Mouse (Mus musculus) liver (tissue): Measurements from ENCODE around the gene G430095P16Rik.

Experiments used
- DNase-seq: peaks from one replicate; pipeline ENCODE4 v3.0.0-alpha.2; 2020; ENCODE audit warnings: mixed read lengths

Gene G430095P16Rik

GRCm38 (mm10) chr8:84703466-84704249 is 19.1 kb upstream of the G430095P16Rik start:
- DNase-seq = peak; percentile 72

- DNase-seq = peak; percentile 93
These were observed 18.5 kb upstream of the G430095P16Rik start for GRCm38 (mm10) chr8:84704356-84704755.

DNA sequence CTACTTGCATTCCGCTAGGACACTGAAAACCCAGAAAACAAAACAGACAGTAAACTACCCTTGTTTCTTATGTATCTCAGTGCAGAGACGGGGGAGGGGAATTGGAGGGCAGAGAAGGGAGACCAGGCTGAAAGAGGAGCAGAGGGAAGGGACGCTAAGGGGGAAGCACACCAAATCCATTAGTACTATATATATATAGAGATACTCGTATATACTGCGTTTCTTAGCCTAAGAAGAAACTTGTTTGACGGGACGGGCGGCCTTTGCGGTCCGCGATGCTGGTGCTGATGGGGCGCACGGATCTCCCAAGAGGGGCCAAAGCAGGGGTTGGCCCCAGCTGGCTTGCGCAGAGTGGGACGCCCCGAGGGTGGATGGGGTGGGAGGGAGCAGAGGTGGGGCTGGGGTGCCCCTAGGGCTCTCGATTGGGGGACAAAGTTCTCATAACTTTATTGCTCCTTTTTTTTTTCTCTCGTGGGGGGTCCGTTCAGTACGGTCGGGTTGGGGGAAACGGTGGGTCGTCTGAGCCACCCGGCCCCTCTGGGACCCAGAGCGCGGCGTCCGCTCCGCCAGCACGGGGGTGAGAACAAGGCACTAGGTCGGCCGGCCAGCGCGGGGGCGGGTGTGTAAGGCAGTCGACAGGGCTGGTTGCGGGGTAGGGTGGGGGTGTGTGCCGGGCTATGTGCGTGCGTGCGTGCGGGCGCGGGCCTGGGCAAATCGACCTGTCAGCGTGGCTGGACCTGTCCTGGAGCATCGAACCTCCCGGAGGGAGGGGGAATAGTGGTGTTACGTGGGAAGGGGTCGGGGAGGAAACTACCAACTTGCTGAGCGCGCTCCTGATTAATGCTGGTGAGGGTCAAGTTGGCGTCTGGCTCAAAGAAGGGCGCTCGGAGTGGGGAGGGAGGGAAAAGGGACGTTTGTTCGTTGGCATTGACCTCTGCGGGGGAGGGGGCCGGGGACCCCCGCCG is 17.7 kb upstream of the G430095P16Rik start:
- DNase-seq = peak; percentile 83

DNA sequence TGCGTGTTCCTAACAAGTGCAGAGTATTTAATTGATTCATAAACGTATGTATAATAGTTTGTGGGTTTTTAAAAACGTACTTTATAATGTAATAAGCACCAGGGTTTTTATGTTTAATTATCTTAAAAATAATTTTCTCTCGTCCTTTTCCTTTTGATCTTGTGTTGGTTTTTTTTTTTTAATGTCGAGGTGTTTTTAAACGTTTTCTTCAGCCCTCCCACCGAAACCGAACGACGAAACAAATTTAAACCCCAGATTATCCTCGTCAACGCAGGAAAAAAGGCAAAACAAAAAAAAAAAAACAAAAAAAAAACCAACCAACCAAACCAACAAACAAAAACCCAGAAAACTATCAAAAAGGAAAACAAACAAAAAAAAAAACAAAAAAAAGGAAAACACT is 16.8 kb upstream of the G430095P16Rik start:
- no peak for DNase-seq

DNA sequence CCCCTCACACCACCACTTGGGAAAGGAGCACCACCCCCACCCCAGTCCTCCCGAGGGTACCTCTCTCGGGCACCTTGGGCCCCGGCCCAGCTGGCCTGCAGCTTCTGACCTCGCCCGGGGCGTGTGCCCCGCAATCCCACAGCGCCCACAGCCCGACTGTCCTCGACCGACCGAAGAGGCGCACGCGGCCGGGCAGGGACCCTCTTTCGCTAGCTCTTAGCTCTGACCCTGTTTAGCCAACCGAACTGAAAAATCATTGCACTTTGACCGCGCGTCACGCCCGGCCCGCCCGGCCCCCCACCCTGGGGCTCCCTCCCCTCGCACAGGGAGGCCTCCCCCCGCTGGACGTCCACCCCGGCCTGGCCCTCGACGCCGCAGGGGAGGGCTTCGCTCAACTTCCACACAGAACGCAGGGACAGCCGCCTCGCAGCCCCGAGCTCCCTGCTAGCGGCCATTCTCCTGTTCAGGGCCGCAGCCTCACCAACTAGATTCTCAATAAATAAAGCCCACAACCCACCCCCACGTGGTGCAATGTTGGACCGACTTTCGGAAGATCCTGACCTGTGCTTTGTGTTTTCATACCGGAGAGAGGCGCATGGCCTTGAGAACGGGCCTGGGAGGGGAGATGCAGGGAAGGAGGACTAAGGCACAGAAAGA is 16.1 kb upstream of the G430095P16Rik start:
- DNase-seq = peak; percentile 62

DNA sequence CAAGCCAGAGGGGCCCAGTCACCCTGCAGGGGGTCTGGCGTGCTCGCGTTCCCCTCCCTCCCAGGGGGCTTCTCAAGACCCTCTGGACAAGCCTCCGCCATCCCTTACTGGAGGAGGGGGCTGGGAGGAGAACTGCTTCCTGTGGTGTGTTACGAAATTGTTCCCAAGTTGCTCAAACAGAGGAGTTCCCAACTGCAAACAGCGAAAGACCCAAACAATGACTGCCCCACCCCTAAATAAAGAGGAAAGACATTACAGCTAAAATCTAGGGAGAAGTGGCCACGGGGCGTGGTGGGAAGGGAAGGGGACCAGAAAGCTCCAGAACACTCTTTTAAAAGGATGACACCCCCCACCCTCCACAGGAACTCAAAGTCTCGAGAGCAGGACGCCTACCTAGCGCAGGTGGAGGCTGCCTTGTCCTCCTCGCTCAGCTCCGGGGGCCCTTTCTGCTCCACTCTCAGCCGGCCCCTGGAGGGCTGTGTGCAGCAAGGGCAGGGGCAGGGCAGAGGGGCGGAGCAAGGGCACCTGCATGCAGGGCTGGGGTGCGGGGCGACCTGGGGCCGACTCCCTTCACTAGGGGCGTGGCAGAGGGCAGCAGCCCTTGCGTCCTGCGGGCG is 15.4 kb upstream of the G430095P16Rik start:
- peak; percentile 86 for DNase-seq

DNA sequence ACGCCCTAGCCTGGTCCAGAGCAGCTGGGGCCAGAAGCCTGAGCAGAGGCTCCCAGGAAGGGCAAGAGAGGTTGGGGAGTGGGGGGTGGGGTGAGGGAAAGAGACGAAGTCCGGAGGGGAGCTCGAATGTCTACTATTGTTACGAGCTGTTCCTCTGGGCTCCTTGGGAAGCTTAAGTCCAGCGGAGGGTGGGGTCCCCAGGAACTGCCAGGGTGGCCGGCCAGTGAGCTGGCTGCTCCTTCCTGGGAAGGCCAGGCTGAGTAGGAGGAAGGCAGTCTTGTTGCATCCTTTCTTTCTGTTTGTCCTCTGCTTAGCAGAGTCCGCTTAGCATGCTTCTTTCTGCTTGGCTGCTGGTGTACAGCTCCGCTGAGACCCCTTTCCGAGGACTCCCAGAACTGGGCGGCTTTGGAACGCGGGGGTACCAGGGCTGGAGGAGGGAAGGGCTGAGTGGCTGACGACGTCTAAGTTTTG is 14.7 kb upstream of the G430095P16Rik start:
- DNase-seq = no peak

GRCm38 (mm10) chr8:84708774-84709475 is 13.9 kb upstream of the G430095P16Rik start:
- peak; percentile 91 for DNase-seq

- no peak for DNase-seq
These were observed 12.9 kb upstream of the G430095P16Rik start for GRCm38 (mm10) chr8:84709931-84710330.

GRCm38 (mm10) chr8:84711312-84711711 is 11.5 kb upstream of the G430095P16Rik start:
- no peak for DNase-seq

GRCm38 (mm10) chr8:84711933-84712758 is 10.7 kb upstream of the G430095P16Rik start:
- DNase-seq = no peak

DNA sequence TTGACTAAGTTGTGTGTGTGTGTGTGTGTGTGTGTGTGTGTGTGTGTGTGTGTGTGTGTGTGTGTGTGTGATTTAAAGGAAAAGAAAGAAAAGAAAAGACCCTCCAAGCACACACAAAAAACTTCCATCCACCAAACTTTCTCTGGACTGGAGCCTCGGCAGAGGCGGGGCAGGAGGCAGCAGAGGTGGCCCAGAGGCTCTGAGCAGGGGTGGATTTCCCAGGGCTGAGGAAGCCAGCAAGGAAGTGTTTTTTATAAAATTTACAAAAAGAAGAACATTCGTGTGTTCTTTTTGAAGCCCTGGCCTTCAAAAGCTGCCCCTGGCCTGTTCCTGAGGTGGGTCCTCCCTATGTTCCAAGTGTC is 10.1 kb upstream of the G430095P16Rik start:
- no peak for DNase-seq

DNA sequence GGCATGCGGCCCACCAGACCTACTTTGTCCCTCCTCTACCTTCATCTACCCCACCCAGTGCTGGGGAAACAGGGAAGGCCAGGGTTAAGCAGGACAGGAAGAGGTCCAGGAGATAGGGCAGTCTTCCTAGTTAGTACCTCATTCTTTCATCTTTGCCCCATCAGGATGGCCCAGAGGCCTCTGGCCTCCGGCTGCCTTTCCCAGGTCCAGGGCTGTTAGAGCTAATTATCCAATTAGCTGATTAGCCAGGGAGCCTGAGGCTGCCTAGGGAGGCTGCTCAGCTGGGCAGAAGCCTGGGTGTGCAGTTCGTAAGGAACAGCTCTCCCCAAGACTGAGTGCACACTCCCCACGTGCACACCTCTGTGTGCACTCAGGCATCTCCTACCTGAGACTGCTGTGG is 9.4 kb upstream of the G430095P16Rik start:
- no peak for DNase-seq

DNA sequence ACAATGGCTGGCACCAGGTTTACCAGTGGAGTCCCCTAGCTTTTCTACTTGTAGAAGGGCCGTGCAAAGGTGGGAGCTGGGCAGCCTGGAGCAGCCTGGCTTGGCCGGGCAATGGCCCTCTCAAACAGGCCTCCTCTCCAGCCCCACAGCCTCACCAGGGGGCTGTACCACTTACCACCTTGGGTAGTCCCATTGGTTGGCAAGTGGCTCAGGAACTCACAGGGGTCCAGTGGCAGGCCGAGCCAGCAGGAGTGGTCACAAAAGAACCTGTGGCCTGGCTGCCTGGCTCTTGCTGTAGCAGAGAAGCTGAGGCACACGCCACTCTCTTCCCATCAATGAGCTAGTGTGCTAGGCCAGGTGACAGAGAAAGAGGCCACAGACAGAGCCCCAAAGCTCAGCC is 8.6 kb upstream of the G430095P16Rik start:
- DNase-seq = no peak

DNA sequence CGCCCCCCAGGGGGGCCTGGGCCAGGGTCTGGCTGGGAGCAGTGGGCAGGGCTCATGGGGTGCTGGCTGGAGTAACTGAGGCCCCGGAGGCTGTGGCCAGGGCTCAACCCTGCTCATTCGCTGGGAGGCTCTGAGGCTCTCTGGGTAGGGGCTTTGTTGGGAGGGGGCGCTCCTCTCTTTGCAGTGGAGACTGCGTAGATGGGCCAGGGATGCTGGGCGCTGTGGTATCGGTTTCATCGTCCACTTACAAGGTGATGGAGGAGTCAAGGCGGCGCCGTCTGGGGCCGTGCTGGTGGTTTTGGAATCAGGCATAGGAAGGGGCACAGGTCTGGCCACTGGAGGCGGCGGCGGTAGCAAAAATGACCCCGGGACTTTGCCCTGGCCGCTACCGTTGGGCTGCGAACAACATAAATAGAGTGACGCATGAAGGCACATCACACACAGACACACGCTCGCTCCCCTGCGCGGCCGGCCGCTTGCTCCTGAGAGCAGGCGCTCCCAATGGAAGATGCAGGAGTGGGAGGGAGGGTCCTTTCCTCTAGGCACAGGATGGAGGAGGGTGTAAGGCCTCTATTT is 6.8 kb upstream of the G430095P16Rik start:
- DNase-seq = no peak

DNA sequence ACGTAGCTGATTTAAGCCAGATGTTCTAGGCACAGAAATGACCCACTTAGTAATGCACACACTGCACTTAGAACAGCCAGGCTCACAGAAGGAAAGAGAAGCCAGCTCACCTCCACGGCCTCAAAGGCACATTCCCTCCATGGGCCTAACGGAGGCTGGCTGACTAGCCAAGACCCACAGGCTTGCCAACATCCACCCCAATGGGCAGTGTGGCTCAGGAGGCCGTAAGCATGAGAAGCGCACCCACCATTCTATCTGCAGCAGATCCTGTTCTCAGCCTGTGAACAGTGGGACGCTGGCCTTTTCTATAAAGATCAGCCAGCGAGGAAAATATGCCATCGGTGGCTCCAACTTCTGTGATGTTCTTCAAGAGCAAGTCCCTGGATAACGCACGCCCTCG is 6.0 kb upstream of the G430095P16Rik start:
- DNase-seq = no peak

DNA sequence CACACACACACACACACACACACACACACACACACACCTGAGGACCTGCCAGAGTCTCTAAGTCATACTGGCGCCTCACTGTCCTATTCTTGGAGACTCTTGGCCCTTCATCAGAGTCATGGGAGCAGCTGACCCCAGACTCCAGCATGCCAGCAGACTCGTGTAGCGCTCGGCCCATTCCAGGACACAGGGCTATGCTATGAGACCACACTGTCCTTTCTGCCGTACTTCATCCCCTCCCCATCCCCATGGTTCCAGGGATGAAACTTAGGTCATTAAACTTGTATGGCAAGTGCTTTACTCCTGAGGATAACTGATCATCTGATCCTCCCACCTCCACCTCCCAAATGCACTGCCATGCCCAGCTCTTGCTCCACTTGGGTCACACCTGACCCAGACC is 4.3 kb upstream of the G430095P16Rik start:
- no peak for DNase-seq

GRCm38 (mm10) chr8:84718959-84719690 is 3.7 kb upstream of the G430095P16Rik start:
- DNase-seq = no peak

GRCm38 (mm10) chr8:84722530-84722849 is 317 bp upstream of the G430095P16Rik start:
- DNase-seq = no peak

- peak; percentile 91 for DNase-seq
These were observed 729 bp downstream of the G430095P16Rik start for GRCm38 (mm10) chr8:84723571-84723900.
